Mouse (Mus musculus): ENCODE measurements around the gene Cdr2l. TPM values are rescaled to one million over a fixed set of nuclear protein-coding genes. Genes with fewer than 3 reads are reported as not detected.

Gene Cdr2l
- polyA plus RNA-seq, 1 experiment from 2014 or later: 13.7 TPM

DNA sequence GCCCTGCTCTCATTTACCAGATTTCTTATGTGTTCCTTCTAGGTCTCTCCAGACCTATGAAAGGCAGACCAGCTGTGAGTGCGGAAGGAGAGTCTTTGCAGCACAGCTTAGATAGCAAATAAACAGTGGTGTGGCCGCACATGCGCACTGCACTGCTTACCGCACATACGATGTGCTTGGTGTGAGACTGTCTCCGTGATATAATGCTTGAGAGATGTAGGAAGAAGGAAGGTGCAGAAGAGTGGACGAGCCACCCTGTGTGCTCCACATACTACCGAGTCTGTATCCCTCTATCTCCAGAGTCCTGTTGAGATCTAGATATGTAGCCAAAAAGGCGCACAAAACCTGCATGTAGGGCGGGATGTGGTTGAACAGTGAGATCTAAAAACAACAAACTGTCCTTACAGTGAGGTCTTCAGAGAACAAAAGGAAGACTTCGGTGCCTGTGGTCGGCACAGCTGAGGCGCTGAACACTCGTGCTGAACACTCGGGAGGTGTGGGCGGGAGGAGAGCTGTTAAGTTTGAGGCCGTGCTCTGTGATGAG, 25.2 kb downstream of the Cdr2l start:
- H3K9me3 ChIP-seq (replicated peaks): no peaks in the 10 kb centered on the region
- no peak for ATAC-seq (ENCODE audit: insufficient number of reproducible peaks, low FRiP score, low TSS enrichment, low read depth)
- H3K4me1 ChIP-seq: peaks cover 26% of the 10 kb centered on the region
- no peak overlapping the region for H3K27ac ChIP-seq (replicated peaks)
- H3K36me3 ChIP-seq: peaks cover 40% of the 10 kb centered on the region
- no peak overlapping the region for H3K4me3 ChIP-seq (replicated peaks)
- WGBS: 93% methylated on average over 17 of the region's 17 CpGs
- H3K9ac ChIP-seq: no peak overlapping the region
- no peak overlapping the region for H3K4me2 ChIP-seq (replicated peaks)
- no peaks in the 10 kb centered on the region for H3K27me3 ChIP-seq

- no peaks in the 10 kb centered on the region for H3K9me3 ChIP-seq (replicated peaks)
- WGBS: 81% methylated on average over 6 of the region's 6 CpGs
- peaks cover 40% of the 10 kb centered on the region for H3K36me3 ChIP-seq
Observed at GRCm38 (mm10) chr11:115408266-115408920, 26.7 kb downstream of the Cdr2l start.

GRCm38 (mm10) chr11:115409556-115409955, 27.8 kb downstream of the Cdr2l start:
- no peak for ATAC-seq (ENCODE audit: insufficient number of reproducible peaks, low FRiP score, low TSS enrichment, low read depth)
- Histone ChIP-seq H3K9me3 (replicated peaks) (no peaks in the 10 kb centered on the region), H3K9ac (no peak overlapping the region)

More at GRCm38 (mm10) chr11:115408266-115408920, 26.7 kb downstream of the Cdr2l start:
- Histone ChIP-seq H3K4me2 (replicated peaks) (no peak overlapping the region), H3K27me3 (no peaks in the 10 kb centered on the region), H3K4me1 (peaks cover 25% of the 10 kb centered on the region), H3K27ac (replicated peaks) (no peak overlapping the region), H3K9ac (no peak overlapping the region), H3K4me3 (replicated peaks) (no peak overlapping the region)
- no peak for ATAC-seq (ENCODE audit: insufficient number of reproducible peaks, low FRiP score, low TSS enrichment, low read depth)

GRCm38 (mm10) chr11:115419531-115420237, 38.0 kb downstream of the Cdr2l start, which contains the start of the genes Atp5h and Kctd2:
Gene Atp5h (minus strand): TSS chr11:115419962.
Gene Kctd2 (plus strand): TSS chr11:115420128.
- H3K36me3 ChIP-seq: peaks cover 33% of the 10 kb centered on the region
- peaks cover 34% of the 10 kb centered on the region for H3K4me1 ChIP-seq
- ATAC-seq (ENCODE audit: insufficient number of reproducible peaks, low FRiP score, low TSS enrichment, low read depth): peak; percentile 98
- H3K27ac ChIP-seq (replicated peaks): peak within 1 kb of the TSS; percentile 82
- H3K9ac ChIP-seq: peak within 1 kb of the TSS; percentile 96
- under 1% methylated on average over 48 of the region's 56 CpGs for WGBS
- no peaks in the 10 kb centered on the region for H3K27me3 ChIP-seq
- peak within 1 kb of the TSS; percentile 84 for H3K4me3 ChIP-seq (replicated peaks)
- no peaks in the 10 kb centered on the region for H3K9me3 ChIP-seq (replicated peaks)
- peak within 1 kb of the TSS; percentile 93 for H3K4me2 ChIP-seq (replicated peaks)

More at GRCm38 (mm10) chr11:115409556-115409955, 27.8 kb downstream of the Cdr2l start:
- H3K4me3 ChIP-seq (replicated peaks): no peak overlapping the region
- WGBS: 68% methylated on average over 7 of the region's 7 CpGs
- no peak overlapping the region for H3K4me2 ChIP-seq (replicated peaks)
- H3K27me3 ChIP-seq: no peaks in the 10 kb centered on the region
- H3K36me3 ChIP-seq: peaks cover 40% of the 10 kb centered on the region
- peaks cover 27% of the 10 kb centered on the region for H3K4me1 ChIP-seq
- no peak overlapping the region for H3K27ac ChIP-seq (replicated peaks)

GRCm38 (mm10) chr11:115420336-115421190, 38.8 kb downstream of the Cdr2l start:
- H3K4me3 ChIP-seq (replicated peaks): peak overlapping the region; percentile 84
- no peaks in the 10 kb centered on the region for H3K27me3 ChIP-seq
- peaks cover 34% of the 10 kb centered on the region for H3K4me1 ChIP-seq
- peak overlapping the region; percentile 93 for H3K4me2 ChIP-seq (replicated peaks)
- H3K9me3 ChIP-seq (replicated peaks): no peaks in the 10 kb centered on the region
- ATAC-seq (ENCODE audit: insufficient number of reproducible peaks, low FRiP score, low TSS enrichment, low read depth): peak; percentile 68
- peak overlapping the region; percentile 96 for H3K9ac ChIP-seq
- H3K27ac ChIP-seq (replicated peaks): peak overlapping the region; percentile 82
- WGBS: 2% methylated on average over 30 of the region's 45 CpGs
- H3K36me3 ChIP-seq: peaks cover 32% of the 10 kb centered on the region

DNA sequence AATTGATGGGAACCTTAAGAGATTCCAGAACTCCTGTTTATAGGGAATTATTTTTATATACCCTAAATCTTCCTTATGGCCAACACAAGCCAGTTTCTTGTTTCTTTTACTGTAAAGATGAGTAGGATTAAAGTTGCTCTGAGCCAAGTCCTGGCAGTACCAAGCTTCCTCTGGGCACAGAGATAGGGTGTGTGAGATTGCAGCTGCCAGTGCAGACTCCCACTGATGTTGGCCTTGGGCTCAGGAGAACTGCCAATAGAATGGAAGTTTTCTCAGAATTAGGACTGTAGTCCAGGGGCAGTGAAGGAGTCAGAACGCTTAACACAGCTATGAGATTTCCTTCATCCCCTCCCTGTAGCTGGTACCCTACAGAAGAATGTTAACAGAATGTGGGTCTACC, 39.6 kb downstream of the Cdr2l start:
- H3K4me3 ChIP-seq (replicated peaks): peak overlapping the region; percentile 84
- peak overlapping the region; percentile 93 for H3K4me2 ChIP-seq (replicated peaks)
- 52% methylated on average over 1 of the region's 1 CpGs for WGBS
- H3K9ac ChIP-seq: no peak overlapping the region
- H3K36me3 ChIP-seq: peaks cover 30% of the 10 kb centered on the region
- no peaks in the 10 kb centered on the region for H3K27me3 ChIP-seq
- peaks cover 34% of the 10 kb centered on the region for H3K4me1 ChIP-seq
- no peak overlapping the region for H3K27ac ChIP-seq (replicated peaks)
- no peaks in the 10 kb centered on the region for H3K9me3 ChIP-seq (replicated peaks)
- ATAC-seq (ENCODE audit: insufficient number of reproducible peaks, low FRiP score, low TSS enrichment, low read depth): no peak

DNA sequence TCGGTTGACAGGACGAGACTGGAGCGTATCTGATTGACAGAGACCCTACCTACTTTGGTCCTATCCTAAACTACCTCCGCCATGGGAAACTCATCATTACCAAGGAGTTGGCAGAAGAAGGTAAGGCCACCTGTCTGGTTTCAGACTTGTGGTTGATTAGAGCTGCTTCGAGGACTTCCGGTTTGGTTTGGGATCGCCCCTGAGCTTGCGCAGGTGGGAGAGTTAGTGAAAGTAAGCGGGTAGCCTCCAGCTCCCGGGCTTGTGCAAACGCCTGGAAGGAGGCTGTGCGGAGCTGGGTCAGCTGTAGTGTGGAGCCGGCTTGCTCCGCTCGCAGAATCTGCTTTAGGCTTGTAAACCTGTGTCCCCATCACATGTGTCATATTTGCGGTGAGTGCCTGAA, 40.3 kb downstream of the Cdr2l start:
- H3K9me3 ChIP-seq (replicated peaks): no peaks in the 10 kb centered on the region
- peaks cover 34% of the 10 kb centered on the region for H3K4me1 ChIP-seq
- no peak overlapping the region for H3K27ac ChIP-seq (replicated peaks)
- peaks cover 33% of the 10 kb centered on the region; the same call in 1 of the 2 replicates for H3K36me3 ChIP-seq
- no peak for ATAC-seq (ENCODE audit: insufficient number of reproducible peaks, low FRiP score, low TSS enrichment, low read depth)
- no peak overlapping the region for H3K9ac ChIP-seq
- H3K4me2 ChIP-seq (replicated peaks): no peak overlapping the region
- WGBS: 82% methylated on average over 16 of the region's 16 CpGs
- no peaks in the 10 kb centered on the region for H3K27me3 ChIP-seq
- H3K4me3 ChIP-seq (replicated peaks): no peak overlapping the region

DNA sequence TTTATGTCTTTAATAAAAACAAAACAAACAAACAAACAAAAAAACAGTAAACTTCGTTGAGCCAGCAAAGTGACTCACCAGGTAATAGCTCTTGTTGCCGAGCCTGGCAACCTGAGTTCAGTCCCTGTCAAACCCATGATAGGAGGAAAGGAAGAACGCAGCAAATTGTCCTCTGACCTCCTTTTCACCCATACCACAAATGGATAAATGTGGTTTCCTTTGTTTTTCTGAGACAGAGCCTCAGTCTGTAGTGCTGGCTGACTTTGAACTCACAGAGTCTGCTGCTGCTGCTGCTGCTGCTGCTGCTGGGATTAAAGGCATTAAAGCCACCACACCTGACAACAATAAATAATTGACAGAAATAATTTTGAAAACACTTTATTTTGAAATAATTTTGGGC, 41.4 kb downstream of the Cdr2l start:
- Histone ChIP-seq H3K4me3 (replicated peaks) (no peak overlapping the region), H3K9ac (no peak overlapping the region), H3K4me1 (peaks cover 42% of the 10 kb centered on the region), H3K36me3 (peaks cover 27% of the 10 kb centered on the region; the same call in 1 of the 2 replicates), H3K27me3 (no peaks in the 10 kb centered on the region), H3K4me2 (replicated peaks) (no peak overlapping the region), H3K9me3 (replicated peaks) (no peaks in the 10 kb centered on the region), H3K27ac (replicated peaks) (no peak overlapping the region)
- ATAC-seq (ENCODE audit: insufficient number of reproducible peaks, low FRiP score, low TSS enrichment, low read depth): no peak
- WGBS: 77% methylated on average over 3 of the region's 3 CpGs

DNA sequence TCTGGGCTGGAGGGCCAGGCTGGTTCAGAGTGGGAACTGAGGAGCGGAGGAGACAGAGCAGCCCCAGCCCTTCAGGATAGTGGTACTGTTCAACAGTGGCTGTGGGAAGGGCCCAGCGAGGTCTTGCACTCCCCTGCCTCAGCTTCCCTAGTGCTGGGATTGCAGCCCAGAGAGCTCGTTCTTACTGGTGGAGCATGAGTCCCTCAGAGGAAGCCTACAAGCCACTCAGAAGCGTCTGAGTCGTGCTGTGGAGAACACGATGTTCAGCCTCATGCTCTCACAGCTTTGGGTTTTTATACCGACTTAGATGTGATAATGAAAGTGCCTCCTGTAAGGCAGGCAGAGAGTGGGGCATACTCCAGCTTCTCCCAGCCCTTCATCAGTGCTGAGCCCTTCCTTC, 43.0 kb downstream of the Cdr2l start:
- Histone ChIP-seq H3K36me3 (peaks cover 31% of the 10 kb centered on the region), H3K27me3 (no peaks in the 10 kb centered on the region), H3K9ac (no peak overlapping the region), H3K4me2 (replicated peaks) (no peak overlapping the region), H3K27ac (replicated peaks) (no peak overlapping the region), H3K9me3 (replicated peaks) (no peaks in the 10 kb centered on the region), H3K4me1 (peaks cover 31% of the 10 kb centered on the region), H3K4me3 (replicated peaks) (no peak overlapping the region)
- ATAC-seq (ENCODE audit: insufficient number of reproducible peaks, low FRiP score, low TSS enrichment, low read depth): no peak
- 86% methylated on average over 7 of the region's 7 CpGs for WGBS

DNA sequence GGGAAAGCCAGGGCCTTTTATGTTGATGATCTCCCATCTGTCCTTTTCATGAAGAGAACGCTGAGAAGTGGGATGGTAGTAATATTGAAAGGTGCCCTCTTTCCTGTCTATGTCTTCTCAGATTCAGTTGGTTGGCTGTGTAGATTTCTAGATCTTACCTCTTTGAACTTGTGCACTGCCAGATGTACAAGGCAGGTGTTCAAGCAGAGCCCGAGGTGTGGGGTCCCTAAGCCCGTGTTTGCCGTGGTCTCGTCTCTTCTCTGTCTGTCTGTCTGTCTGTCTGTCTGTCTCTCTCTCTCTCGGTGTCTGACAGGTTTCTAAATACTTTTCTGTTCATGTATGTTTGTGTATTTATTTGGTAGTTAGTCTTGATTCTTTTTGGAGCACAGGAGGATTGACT, 44.0 kb downstream of the Cdr2l start:
- peaks cover 41% of the 10 kb centered on the region for H3K36me3 ChIP-seq
- ATAC-seq (ENCODE audit: insufficient number of reproducible peaks, low FRiP score, low TSS enrichment, low read depth): no peak
- H3K27ac ChIP-seq (replicated peaks): no peak overlapping the region

More for the DNA sequence above, 44.0 kb downstream of the Cdr2l start:
- peaks cover 29% of the 10 kb centered on the region for H3K4me1 ChIP-seq
- WGBS: 82% methylated on average over 6 of the region's 6 CpGs
- H3K27me3 ChIP-seq: no peaks in the 10 kb centered on the region
- no peak overlapping the region for H3K9ac ChIP-seq
- H3K4me2 ChIP-seq (replicated peaks): no peak overlapping the region
- H3K4me3 ChIP-seq (replicated peaks): no peak overlapping the region
- H3K9me3 ChIP-seq (replicated peaks): no peaks in the 10 kb centered on the region

Measured in embryonic facial prominence, embryonic 15.5 days (tissue).